Mouse (Mus musculus) limb, embryonic 14.5 days (tissue): ENCODE measurements at regions not wholly inside any gene's neighbourhood (a gene's known extent, or its start where the extent isn't known, plus 50 kb on each side); places are given as distances from the start of the nearest gene placed in this dataset.
"Not testable (repeated sequence)": the region's sequence is repeated elsewhere in the genome, so short reads cannot be mapped to it uniquely, and the experiment has no call there.

Experiments used
- ATAC-seq: fragments of 200-750 bp; cut with Nextera tagmentation; 2 replicates; pipeline ENCODE4 v1.8.0; 2017; ENCODE audit warnings: low read depth, moderate number of reproducible peaks, moderate TSS enrichment; ENCODE audit not compliant: low FRiP score
- DNase-seq: peaks from one replicate; pipeline ENCODE4 v3.0.0-alpha.2; 2015; ENCODE audit warnings: low spot score
- H3K27ac ChIP-seq: fragments of 300-500 bp; sonication (generic); replicated peaks from 2 replicates; pipeline ENCODE4 v1.5.1; 2014; ENCODE audit warnings: low read depth, mild to moderate bottlenecking, low read length, moderate library complexity, mixed read lengths
- H3K27me3 ChIP-seq: fragments of 300-500 bp; sonication (generic); 2 replicates; pipeline ENCODE4 v1.6.1; 2014; ENCODE audit warnings: low read length, mixed read lengths; ENCODE audit not compliant: control insufficient read depth, insufficient read depth
- H3K36me3 ChIP-seq: fragments of 300-500 bp; sonication (generic); 2 replicates; pipeline ENCODE4 v1.6.1; 2014; ENCODE audit warnings: mild to moderate bottlenecking, low read length, moderate library complexity, mixed read lengths; ENCODE audit not compliant: control insufficient read depth, insufficient read depth
- H3K4me1 ChIP-seq: fragments of 300-500 bp; sonication (generic); 2 replicates; pipeline ENCODE4 v1.6.1; 2014; ENCODE audit warnings: antibody characterized with exemption, low read length, mixed read lengths; ENCODE audit not compliant: control insufficient read depth, insufficient read depth
- H3K4me2 ChIP-seq: fragments of 300-500 bp; sonication (generic); replicated peaks from 2 replicates; pipeline ENCODE4 v1.6.1; 2014; ENCODE audit warnings: low read depth, mild to moderate bottlenecking, low read length, moderate library complexity; ENCODE audit not compliant: severe bottlenecking
- H3K4me3 ChIP-seq: fragments of 300-500 bp; sonication (generic); replicated peaks from 2 replicates; pipeline ENCODE4 v1.5.1; 2014; ENCODE audit warnings: low read length
- H3K9ac ChIP-seq: fragments of 300-500 bp; sonication (generic); 2 replicates; pipeline ENCODE4 v1.6.1; 2014; ENCODE audit warnings: mild to moderate bottlenecking, low read depth, low read length, moderate library complexity; ENCODE audit not compliant: severe bottlenecking
- H3K9me3 ChIP-seq: fragments of 300-500 bp; sonication (generic); 2 replicates; pipeline ENCODE4 v1.6.1; 2016; ENCODE audit warnings: low read length; ENCODE audit not compliant: control insufficient read depth
- POLR2A ChIP-seq: fragments of 200-500 bp; IDR thresholded peaks from 2 replicates; pipeline ENCODE4 v1.8.0; 2012; ENCODE audit warnings: inconsistent platforms, mild to moderate bottlenecking, moderate library complexity, borderline replicate concordance; ENCODE audit not compliant: insufficient read depth, insufficient read length; ENCODE audit errors: extremely low read depth
- WGBS: fragments of 180-500 bp; shearing (Covaris S2); extraction: QIAGEN DNeasy Blood & Tissue Kit; methylation state at CpG from one replicate; pipeline ENCODE4 v1.1.7; 2014; 5-methylcytosine and 5-hydroxymethylcytosine counted together

DNA sequence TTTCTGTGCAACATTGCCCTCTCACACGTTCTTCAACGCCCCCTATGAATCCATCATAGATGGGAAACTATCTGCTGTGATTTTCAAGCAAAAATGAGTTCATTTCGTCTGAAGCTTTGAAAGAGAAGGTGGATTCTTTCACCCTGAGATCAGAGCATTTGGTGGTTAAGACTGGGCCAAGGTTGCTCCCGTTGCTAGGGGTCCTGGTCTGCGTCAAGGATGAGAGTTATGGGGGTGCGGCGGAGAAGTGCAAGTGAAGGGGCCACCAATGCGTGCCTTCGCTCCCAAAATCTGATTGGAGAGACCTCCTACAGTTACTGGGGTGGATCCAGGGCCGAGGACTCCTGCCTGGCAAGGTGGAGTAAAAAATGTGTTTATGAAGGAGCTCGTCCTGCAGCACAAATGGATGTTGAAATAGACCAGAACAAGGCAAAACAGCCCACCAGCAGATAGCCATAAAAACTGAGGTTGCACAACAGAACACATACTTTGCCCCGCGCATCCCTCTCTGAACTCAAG lies 215.7 kb downstream of the Fgf9 start:
- Histone ChIP-seq H3K4me3 (no peak overlapping the region), H3K36me3 (no peaks in the 10 kb centered on the region), H3K4me2 (no peak overlapping the region), H3K27ac (no peak overlapping the region), H3K4me1 (no peaks in the 10 kb centered on the region), H3K9me3 (no peaks in the 10 kb centered on the region), H3K27me3 (no peaks in the 10 kb centered on the region), H3K9ac (no peak overlapping the region)
- TF ChIP-seq POLR2A: no peak
- DNase-seq: no peak
- ATAC-seq: no peak
- WGBS: 60% methylated on average over 13 of the region's 13 CpGs

DNA sequence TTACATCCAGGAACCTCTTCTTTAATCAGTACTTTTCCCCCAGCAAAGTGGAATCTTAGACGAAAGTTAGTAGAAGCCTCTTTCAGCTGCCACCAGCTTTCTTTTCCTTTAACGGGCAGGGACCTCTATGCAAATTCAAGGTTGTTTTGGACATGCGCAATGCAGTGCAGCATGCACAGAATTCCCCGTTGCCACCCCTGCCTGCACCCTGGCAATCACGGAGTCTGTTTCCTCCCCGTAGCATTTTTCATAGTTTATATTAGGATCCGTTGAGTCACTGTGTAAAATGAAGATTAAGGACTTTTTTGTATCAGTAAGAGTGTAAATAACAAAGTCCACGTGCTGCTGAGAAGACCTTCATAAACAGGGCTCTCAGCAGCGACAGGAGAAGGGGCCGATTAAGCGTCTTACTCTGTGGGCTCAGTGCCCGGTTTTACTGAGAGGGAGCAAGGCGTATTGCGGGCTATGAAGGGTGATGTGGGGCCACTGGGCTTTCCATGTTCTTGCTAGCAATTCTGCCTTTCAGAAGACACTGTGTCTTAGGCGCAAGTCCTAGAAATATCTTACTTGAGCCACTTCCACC lies 212.5 kb downstream of the Fgf9 start:
- no peak overlapping the region for H3K27ac ChIP-seq
- no peaks in the 10 kb centered on the region for H3K36me3 ChIP-seq
- H3K4me1 ChIP-seq: no peaks in the 10 kb centered on the region
- TF ChIP-seq POLR2A: no peak
- H3K27me3 ChIP-seq: no peaks in the 10 kb centered on the region
- no peak overlapping the region for H3K9ac ChIP-seq
- WGBS: 60% methylated on average over 15 of the region's 15 CpGs
- no peak overlapping the region for H3K4me2 ChIP-seq
- DNase-seq: no peak
- ATAC-seq: no peak
- no peaks in the 10 kb centered on the region for H3K9me3 ChIP-seq
- no peak overlapping the region for H3K4me3 ChIP-seq

DNA sequence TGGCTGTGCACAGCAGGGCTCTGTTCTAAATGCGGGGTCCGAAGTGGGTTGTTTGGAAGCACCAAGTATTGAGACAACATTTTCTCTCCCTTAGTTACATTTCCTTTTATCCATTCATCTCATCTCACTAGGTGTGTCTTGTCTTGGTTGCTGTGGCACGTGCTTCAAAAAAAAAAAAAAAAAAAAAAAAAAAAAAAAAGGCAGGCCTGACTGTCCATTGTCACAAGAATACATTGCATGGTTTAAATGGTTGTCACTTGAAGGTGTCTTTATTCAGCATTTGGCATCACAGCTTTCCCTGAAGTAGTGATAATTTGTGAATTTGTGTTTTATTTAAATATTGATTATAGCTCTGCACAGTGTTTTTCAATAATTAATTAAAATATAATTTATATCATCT lies 211.9 kb downstream of the Fgf9 start:
- H3K36me3 ChIP-seq: no peaks in the 10 kb centered on the region
- no peak for TF ChIP-seq POLR2A
- ATAC-seq (no peak), DNase-seq (no peak)
- no peaks in the 10 kb centered on the region for H3K9me3 ChIP-seq
- no peak overlapping the region for H3K4me2 ChIP-seq
- H3K27me3 ChIP-seq: no peaks in the 10 kb centered on the region
- no peaks in the 10 kb centered on the region for H3K4me1 ChIP-seq
- H3K9ac ChIP-seq: no peak overlapping the region
- 83% methylated on average over 3 of the region's 3 CpGs for WGBS
- H3K27ac ChIP-seq: no peak overlapping the region
- H3K4me3 ChIP-seq: no peak overlapping the region

DNA sequence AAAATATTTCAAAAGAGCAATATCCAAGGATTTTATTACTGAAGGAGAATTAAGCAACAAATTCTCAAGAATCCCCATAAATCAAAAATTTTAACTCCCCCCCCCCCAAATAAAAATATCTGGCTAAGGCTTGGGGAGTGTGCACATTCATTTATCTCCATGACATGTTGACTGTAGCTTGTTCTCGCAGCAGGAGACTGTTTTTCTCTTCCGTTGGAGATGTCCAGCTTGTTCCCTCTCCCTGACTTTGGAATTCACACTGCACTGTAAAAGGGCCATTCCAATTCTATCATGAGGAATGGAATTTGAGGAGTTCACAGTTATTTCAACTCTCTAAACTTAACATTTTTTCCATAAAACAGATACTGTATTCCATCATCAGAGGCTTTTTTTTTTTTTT lies 204.1 kb downstream of the Fgf9 start:
- DNase-seq, H3K4me2 ChIP-seq, H3K4me3 ChIP-seq, H3K9me3 ChIP-seq, H3K27me3 ChIP-seq, H3K27ac ChIP-seq, H3K9ac ChIP-seq, ATAC-seq, H3K36me3 ChIP-seq: not testable (repeated sequence)
- H3K4me1 ChIP-seq: peaks cover 11% of the 10 kb centered on the region
- WGBS: 75% methylated on average over 2 of the region's 2 CpGs

DNA sequence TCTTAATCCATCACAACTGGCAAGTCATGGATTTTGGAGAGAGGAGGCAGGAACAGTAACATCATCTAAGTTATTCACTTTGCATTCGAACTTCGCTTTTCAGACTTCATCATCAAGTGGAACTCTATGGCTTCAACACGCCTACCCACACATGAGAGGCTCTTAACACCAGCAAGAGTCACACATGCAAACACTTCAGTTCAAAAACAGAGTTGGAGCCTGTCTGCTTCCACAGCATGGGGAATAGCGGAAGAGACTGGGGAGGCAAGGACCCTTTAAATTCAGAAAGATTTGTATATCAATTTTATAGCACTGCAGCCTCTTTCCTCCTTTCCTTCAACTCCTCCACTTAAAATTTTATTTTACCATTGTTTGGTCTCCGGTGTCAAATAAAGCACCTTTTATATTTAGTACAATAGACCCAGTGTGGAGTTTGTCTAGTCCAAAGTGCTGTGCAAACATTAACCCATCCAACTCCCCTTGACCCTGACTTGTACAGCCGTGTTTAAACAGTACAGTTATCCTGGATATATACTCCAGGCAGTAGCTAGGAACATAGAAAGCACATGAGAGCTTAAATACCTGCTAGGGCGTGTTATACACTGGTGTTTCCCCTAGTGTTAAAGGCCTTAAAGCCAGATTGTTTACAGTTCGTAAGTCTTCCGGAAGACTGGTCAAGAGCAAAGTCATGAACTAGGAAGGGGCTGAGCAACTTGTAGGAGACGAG lies 203.5 kb downstream of the Fgf9 start:
- no peaks in the 10 kb centered on the region for H3K36me3 ChIP-seq
- WGBS: 65% methylated on average over 10 of the region's 10 CpGs
- no peak overlapping the region for H3K4me3 ChIP-seq
- DNase-seq (peak; percentile 26), ATAC-seq (peak; percentile 37; the same call in 1 of the 2 replicates)
- no peaks in the 10 kb centered on the region for H3K27me3 ChIP-seq
- peaks cover 11% of the 10 kb centered on the region for H3K4me1 ChIP-seq
- no peak overlapping the region for H3K27ac ChIP-seq
- TF ChIP-seq POLR2A: no peak
- no peak overlapping the region for H3K9ac ChIP-seq
- H3K4me2 ChIP-seq: no peak overlapping the region
- H3K9me3 ChIP-seq: no peaks in the 10 kb centered on the region
